Mouse (Mus musculus): ENCODE measurements around the gene Gsta3. TPM values are rescaled to one million over a fixed set of nuclear protein-coding genes. Genes with fewer than 3 reads are reported as not detected.
"Not testable (repeated sequence)": the region's sequence is repeated elsewhere in the genome, so short reads cannot be mapped to it uniquely, and the experiment has no call there.

Gsta3 gene
- 1.4 and 1.8 TPM in 2 replicates for polyA plus RNA-seq (2012; rRNA removed)

DNA sequence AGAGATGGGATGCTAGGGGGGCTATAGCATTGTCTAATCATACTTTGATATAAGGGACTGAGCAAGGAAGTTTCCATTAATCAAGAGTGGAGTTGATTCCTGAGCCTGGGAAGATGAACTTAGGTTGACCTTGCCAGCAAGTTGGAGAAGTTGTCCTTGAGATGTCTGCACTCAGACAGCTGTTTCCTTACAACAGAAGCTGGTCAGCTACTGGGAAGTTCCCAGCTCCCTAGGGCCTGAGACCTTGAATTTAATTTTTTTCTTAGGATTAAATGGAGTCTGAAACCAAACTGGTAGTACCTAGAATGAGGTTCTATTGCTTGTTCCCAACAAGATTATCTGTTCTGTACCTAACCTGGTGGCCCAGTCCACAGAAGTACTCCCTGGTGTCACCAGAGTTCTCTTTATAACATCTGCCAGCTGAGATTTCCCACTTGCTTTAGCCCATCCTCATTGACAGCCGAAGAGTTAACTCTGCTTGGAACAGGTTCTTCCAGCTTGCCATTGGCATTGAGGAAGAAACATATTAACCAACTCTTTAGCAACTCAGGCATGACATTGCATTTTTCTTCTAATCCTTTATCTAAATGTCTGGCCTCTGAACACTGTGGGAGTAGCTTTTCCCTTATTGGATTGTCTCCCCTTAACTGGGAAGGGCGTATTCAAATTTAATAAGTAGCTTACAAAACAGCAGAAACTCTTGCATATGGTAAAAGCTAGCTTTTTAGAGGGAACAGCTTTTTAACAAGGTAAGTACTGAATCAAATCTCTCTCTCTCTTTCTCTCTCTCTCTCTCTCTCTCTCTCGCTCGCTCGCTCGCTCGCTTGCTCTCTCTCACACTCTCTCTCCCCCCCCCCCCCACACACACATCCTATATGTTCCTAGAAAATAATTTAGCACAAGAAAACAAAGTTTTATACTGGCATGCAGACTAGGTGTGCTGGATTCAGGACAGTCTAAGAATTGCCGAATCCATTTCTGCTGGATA lies at the start of gene Gsta3:
Gene Gsta3, plus strand, starts transcription at position 679 of the 988 bp plus-strand sequence.
- TF ChIP-seq CTCF (IDR thresholded peaks at IDR 0.05; ENCODE audit: extremely low read depth, insufficient read depth, insufficient read length, insufficient replicate concordance): no peak
- TF ChIP-seq POLR2A (IDR thresholded peaks at IDR 0.05; ENCODE audit: low read depth, low read length): no peak
- no peak within 1 kb of the TSS for H3K4me3 ChIP-seq (ENCODE audit: extremely low read depth, insufficient read depth, insufficient read length)
- 74% methylated on average over 8 of the region's 8 CpGs for WGBS
- H3K4me1 ChIP-seq (ENCODE audit: control insufficient read depth, insufficient read depth, insufficient read length): no peaks in the 10 kb centered on the region
- no peak within 1 kb of the TSS for H3K27ac ChIP-seq (ENCODE audit: insufficient read depth, low read length)
- H3K36me3 ChIP-seq (ENCODE audit: control insufficient read depth, insufficient read depth, low read length): no peaks in the 10 kb centered on the region
- H3K27me3 ChIP-seq (ENCODE audit: control insufficient read depth, insufficient read depth, low read length): no peaks in the 10 kb centered on the region
- DNase-seq (ENCODE audit: low read depth in 1 of 2, low spot score in 2 of 2): no peak

DNA sequence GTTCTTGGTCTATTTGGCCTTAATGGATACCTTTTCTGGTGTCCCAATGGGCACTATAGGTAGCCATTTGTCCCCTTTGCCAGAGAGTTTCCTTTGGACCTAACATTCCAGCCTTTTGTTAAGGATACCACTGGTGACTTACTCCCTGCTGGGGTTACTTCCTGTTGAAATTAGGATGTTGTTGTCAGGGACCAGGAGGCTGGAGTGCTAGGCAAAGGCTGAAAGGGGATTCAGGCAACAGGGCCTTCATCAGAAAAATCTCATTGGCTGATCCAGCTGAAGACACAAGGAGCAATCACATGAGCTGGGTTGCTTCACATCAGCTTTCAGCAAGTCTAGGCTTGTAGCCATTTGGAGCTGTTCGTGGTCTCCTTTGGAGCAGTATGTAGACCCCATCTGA lies 34.1 kb upstream of the Gsta3 start:
- no peak for TF ChIP-seq CTCF (IDR thresholded peaks at IDR 0.05; ENCODE audit: extremely low read depth, insufficient read depth, insufficient read length, insufficient replicate concordance)
- TF ChIP-seq POLR2A (IDR thresholded peaks at IDR 0.05; ENCODE audit: low read depth, low read length): no peak
- no peak overlapping the region for H3K27ac ChIP-seq (ENCODE audit: insufficient read depth, low read length)
- WGBS: 94% methylated on average over 1 of the region's 1 CpGs
- no peaks in the 10 kb centered on the region for H3K27me3 ChIP-seq (ENCODE audit: control insufficient read depth, insufficient read depth, low read length)
- no peak overlapping the region for H3K4me3 ChIP-seq (ENCODE audit: extremely low read depth, insufficient read depth, insufficient read length)
- no peaks in the 10 kb centered on the region for H3K36me3 ChIP-seq (ENCODE audit: control insufficient read depth, insufficient read depth, low read length)
- DNase-seq (ENCODE audit: low read depth in 1 of 2, low spot score in 2 of 2): no peak
- no peaks in the 10 kb centered on the region for H3K4me1 ChIP-seq (ENCODE audit: control insufficient read depth, insufficient read depth, insufficient read length)

- H3K27me3 ChIP-seq (ENCODE audit: control insufficient read depth, insufficient read depth, low read length); H3K4me3 ChIP-seq (ENCODE audit: extremely low read depth, insufficient read depth, insufficient read length); DNase-seq (ENCODE audit: low read depth in 1 of 2, low spot score in 2 of 2); H3K36me3 ChIP-seq (ENCODE audit: control insufficient read depth, insufficient read depth, low read length); H3K4me1 ChIP-seq (ENCODE audit: control insufficient read depth, insufficient read depth, insufficient read length); H3K27ac ChIP-seq (ENCODE audit: insufficient read depth, low read length): not testable (repeated sequence)
- WGBS: 20% methylated on average over 3 of the region's 3 CpGs
These were observed 26.9 kb upstream of the Gsta3 start for GRCm38 (mm10) chr1:21213537-21213936.

DNA sequence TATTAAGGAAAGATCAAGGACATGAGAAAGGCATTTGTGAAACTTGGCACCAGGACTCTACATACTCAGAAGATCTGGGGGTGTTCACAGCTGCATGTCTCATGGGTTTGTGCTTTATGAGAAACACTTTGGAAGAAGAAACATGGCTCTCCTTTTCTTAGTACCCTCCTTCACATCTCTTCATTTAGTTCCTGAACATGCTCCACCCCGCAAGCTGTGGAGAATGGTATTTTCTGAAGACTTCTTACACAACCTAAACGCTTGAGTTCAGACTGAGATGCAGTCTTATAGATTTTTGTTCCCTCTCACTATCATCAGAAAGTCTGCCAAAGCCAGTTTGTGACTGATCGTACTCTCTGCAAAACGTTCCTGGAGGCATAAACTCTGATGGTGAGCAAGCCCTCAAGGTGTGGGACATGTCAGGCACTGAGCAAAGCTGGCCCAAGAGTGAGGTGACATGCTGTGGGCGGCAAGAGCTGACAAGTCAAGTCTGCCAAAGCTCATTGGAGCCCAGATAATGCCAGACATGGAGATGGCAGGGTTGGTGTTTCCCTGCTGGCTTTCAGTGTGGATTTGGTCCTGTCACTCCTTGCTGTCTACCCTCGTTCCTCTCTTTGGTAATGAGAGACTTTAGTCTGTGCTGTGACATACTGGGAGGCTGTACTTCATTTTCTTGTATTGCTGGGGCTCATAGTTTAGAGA lies 26.2 kb upstream of the Gsta3 start:
- 82% methylated on average over 6 of the region's 6 CpGs for WGBS
- not testable (repeated sequence) for H3K36me3 ChIP-seq (ENCODE audit: control insufficient read depth, insufficient read depth, low read length); DNase-seq (ENCODE audit: low read depth in 1 of 2, low spot score in 2 of 2); H3K4me3 ChIP-seq (ENCODE audit: extremely low read depth, insufficient read depth, insufficient read length); H3K27me3 ChIP-seq (ENCODE audit: control insufficient read depth, insufficient read depth, low read length); H3K4me1 ChIP-seq (ENCODE audit: control insufficient read depth, insufficient read depth, insufficient read length); H3K27ac ChIP-seq (ENCODE audit: insufficient read depth, low read length)

DNA sequence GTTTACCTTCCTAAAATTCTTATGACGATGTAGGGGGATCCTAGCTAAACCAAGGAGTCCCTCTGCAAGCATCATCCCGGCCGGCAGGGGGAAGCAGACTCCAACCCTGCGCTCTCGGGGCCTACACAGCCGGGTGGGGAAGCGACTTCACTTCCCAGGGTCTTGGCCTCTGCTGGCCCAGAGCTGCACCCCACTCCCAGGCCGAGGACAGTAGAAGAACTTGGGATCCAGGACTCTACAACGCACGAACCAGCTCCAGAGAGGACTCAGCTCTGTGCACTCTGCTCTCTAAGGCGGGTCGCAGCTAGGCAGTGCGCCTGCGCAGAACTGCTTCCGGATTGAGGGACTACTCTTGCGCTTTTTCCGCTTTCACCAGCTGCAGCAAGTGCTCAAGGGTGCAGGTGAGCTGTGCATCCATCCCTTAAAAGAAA lies 21.9 kb upstream of the Gsta3 start, which contains the start of gene Tmem14a:
Gene Tmem14a, plus strand, starts transcription at position 87 of the 431 bp plus-strand sequence.
- under 1% methylated on average over 17 of the region's 17 CpGs for WGBS
- peak within 1 kb of the TSS; percentile 93 for H3K27ac ChIP-seq (ENCODE audit: insufficient read depth, low read length)
- H3K27me3 ChIP-seq (ENCODE audit: control insufficient read depth, insufficient read depth, low read length): no peaks in the 10 kb centered on the region
- TF ChIP-seq CTCF (IDR thresholded peaks at IDR 0.05; ENCODE audit: extremely low read depth, insufficient read depth, insufficient read length, insufficient replicate concordance): peak; percentile 90
- TF ChIP-seq POLR2A (IDR thresholded peaks at IDR 0.05; ENCODE audit: low read depth, low read length): peak; percentile 64
- peak within 1 kb of the TSS; percentile 92 for H3K4me3 ChIP-seq (ENCODE audit: extremely low read depth, insufficient read depth, insufficient read length)
- H3K36me3 ChIP-seq (ENCODE audit: control insufficient read depth, insufficient read depth, low read length): no peaks in the 10 kb centered on the region
- peak; percentile 79 to 88 for DNase-seq (ENCODE audit: low read depth in 1 of 2, low spot score in 2 of 2)
- H3K4me1 ChIP-seq (ENCODE audit: control insufficient read depth, insufficient read depth, insufficient read length): no peaks in the 10 kb centered on the region

GRCm38 (mm10) chr1:21227756-21228395 lies 12.5 kb upstream of the Gsta3 start:
- H3K36me3 ChIP-seq (ENCODE audit: control insufficient read depth, insufficient read depth, low read length): no peaks in the 10 kb centered on the region
- WGBS: 91% methylated on average over 6 of the region's 6 CpGs
- no peak for DNase-seq (ENCODE audit: low read depth in 1 of 2, low spot score in 2 of 2)
- no peak for TF ChIP-seq POLR2A (IDR thresholded peaks at IDR 0.05; ENCODE audit: low read depth, low read length)
- no peak for TF ChIP-seq CTCF (IDR thresholded peaks at IDR 0.05; ENCODE audit: extremely low read depth, insufficient read depth, insufficient read length, insufficient replicate concordance)
- H3K27ac ChIP-seq (ENCODE audit: insufficient read depth, low read length): no peak overlapping the region
- no peak overlapping the region for H3K4me3 ChIP-seq (ENCODE audit: extremely low read depth, insufficient read depth, insufficient read length)
- no peaks in the 10 kb centered on the region for H3K27me3 ChIP-seq (ENCODE audit: control insufficient read depth, insufficient read depth, low read length)
- H3K4me1 ChIP-seq (ENCODE audit: control insufficient read depth, insufficient read depth, insufficient read length): no peaks in the 10 kb centered on the region

DNA sequence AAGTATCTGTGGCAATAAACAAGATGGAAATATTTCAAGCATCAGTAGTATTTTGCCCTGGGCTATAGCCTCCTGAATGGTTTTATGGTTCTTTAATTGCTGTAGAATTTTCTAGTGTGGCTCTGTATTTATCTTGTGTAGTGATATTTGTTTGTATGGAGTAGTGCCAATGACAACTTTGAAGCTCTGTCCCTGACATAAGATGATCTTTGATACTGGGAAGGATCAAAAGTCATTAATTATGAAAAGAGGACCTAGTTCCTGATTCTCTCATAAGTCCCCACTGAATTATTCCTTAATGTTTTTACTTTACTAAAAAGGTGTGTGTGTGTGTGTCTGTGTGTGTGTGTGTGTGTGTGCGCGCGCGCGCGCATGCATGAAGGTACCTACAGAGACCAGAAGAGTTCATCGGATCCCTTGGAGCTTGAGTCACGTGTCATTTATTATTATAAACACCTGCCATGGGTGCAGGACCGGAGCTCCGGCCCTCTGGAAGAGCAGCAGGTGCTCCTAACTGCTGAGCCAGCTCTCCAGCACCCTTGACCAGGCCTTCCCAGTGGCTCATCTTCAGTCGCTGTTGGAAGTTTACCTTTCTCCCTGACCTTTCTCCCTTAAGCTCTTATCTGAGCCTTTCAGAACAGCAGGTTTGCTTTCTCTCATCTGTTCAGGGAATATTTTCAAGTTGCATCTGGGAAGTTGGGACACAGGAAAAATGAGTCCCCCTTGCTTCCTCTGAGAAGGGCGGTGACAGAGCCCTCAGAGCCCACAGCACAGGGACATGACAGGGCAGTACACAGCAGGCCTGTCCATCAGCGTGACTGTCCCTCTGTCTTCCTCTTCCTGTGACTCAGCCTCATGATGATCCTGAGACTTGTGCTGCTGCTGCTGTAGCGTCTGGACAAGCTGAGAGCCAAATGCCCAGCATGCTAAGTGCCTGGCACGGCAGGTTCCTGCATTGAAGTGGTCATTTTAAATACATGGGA lies 11.4 kb upstream of the Gsta3 start:
- 92% methylated on average over 15 of the region's 15 CpGs for whole genome bisulfite sequencing
- H3K27me3 ChIP-seq (ENCODE audit: control insufficient read depth, insufficient read depth, low read length); H3K36me3 ChIP-seq (ENCODE audit: control insufficient read depth, insufficient read depth, low read length); H3K4me1 ChIP-seq (ENCODE audit: control insufficient read depth, insufficient read depth, insufficient read length); H3K27ac ChIP-seq (ENCODE audit: insufficient read depth, low read length); DNase-seq (ENCODE audit: low read depth in 1 of 2, low spot score in 2 of 2); H3K4me3 ChIP-seq (ENCODE audit: extremely low read depth, insufficient read depth, insufficient read length): not testable (repeated sequence)
